Mouse (Mus musculus): ENCODE data around the gene Mpc1. TPM values are rescaled to one million over a fixed set of nuclear protein-coding genes. Genes with fewer than 3 reads are reported as not detected.

The Mpc1 gene
- 306 and 314 TPM in 2 replicates for total RNA-seq (2014; rRNA removed)
- polyA plus RNA-seq (2015; fragmentation: Nextera tagmentation; extraction: Ambion mirVana), result 494 and 535 TPM in 2 replicates

GRCm38 (mm10) chr17:8282821-8283525, at the start of gene Mpc1:
Gene Mpc1, plus strand, starts transcription at chr17:8282904.
- WGBS, result 2% methylated on average over 33 of the region's 35 CpGs
- ATAC-seq (ENCODE audit: low FRiP score) (peak; percentile 82), DNase-seq (ENCODE audit: low spot score) (peak; percentile 70)
- Histone ChIP-seq H3K9me3 (ENCODE audit: low read length) (no peaks in the 10 kb centered on the region), H3K9ac (replicated peaks; ENCODE audit: low read length, poor library complexity, severe bottlenecking) (peak within 1 kb of the TSS; percentile 87), H3K4me2 (ENCODE audit: low read depth, low read length, poor library complexity, severe bottlenecking) (peak within 1 kb of the TSS; percentile 91), H3K36me3 (ENCODE audit: insufficient read depth, low read length) (no peaks in the 10 kb centered on the region), H3K4me3 (ENCODE audit: low read depth, low read length) (peak within 1 kb of the TSS; percentile 87), H3K27ac (ENCODE audit: low read depth, low read length) (peak within 1 kb of the TSS; percentile 98), H3K4me1 (ENCODE audit: insufficient read depth, low read length) (peaks cover 3% of the 10 kb centered on the region; the same call in 1 of the 2 replicates), H3K27me3 (ENCODE audit: insufficient read depth, low read length) (no peaks in the 10 kb centered on the region)
- TF ChIP-seq CTCF (IDR thresholded peaks at IDR 0.05), result no peak

DNA sequence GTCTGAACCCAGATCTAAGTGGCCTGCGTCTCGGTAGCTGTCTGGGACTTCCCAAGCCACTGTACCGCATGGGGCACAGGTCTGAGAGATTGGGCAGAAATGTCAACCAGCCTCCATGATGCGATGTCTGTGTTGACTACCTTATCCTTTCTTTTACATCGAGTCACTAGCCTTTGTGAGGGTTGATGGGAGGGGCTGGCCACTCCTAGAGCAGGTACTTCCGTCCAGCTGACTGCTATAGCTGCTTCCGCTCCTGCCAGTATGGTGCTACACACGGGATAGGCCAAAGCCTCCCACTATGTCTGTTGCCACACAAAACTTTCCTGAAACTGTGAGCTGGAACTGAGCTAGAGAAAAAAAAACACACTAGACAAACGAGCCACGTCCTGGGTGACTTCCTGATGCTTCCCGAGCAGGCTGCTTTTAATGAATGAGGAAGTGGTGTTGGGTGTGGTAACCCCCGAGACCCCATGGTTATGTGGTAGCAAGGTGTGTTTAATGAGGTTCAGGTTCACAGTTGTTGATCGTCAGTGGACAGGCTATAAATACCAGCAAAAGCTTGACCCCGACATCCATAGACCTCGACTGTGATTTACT, 49.0 kb upstream of the Mpc1 start:
- H3K9me3 ChIP-seq (ENCODE audit: low read length), result no peaks in the 10 kb centered on the region
- 82% methylated on average over 15 of the region's 15 CpGs for WGBS
- H3K4me2 ChIP-seq (ENCODE audit: low read depth, low read length, poor library complexity, severe bottlenecking), result no peak overlapping the region
- no peak overlapping the region for H3K27ac ChIP-seq (ENCODE audit: low read depth, low read length)
- H3K4me3 ChIP-seq (ENCODE audit: low read depth, low read length), result no peak overlapping the region
- ATAC-seq (ENCODE audit: low FRiP score), result no peak
- H3K4me1 ChIP-seq (ENCODE audit: insufficient read depth, low read length), result no peaks in the 10 kb centered on the region
- no peaks in the 10 kb centered on the region for H3K36me3 ChIP-seq (ENCODE audit: insufficient read depth, low read length)
- H3K9ac ChIP-seq (replicated peaks; ENCODE audit: low read length, poor library complexity, severe bottlenecking), result no peak overlapping the region
- no peak for TF ChIP-seq CTCF (IDR thresholded peaks at IDR 0.05)
- DNase-seq (ENCODE audit: low spot score), result no peak
- no peaks in the 10 kb centered on the region for H3K27me3 ChIP-seq (ENCODE audit: insufficient read depth, low read length)

DNA sequence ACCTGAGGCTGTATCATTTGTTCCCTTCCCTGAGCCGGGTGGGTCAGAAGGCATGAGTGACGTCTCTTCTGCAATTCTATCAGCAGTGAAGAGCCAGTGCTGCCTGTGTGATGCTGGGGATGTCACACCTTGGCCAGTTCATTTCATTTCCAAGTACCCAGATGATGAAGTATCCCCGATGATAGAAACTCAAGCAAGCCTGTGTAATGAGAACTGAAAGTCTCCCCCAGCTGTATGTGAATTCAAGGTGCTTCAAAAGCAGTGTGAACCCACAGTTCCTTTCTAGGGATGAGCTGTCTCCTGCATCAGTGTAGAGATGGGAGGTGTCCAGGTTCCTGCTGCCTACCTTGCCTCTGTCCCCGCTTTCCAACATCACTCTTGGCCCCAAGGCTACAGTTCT, 48.2 kb upstream of the Mpc1 start:
- H3K27ac ChIP-seq (ENCODE audit: low read depth, low read length), result no peak overlapping the region
- H3K4me3 ChIP-seq (ENCODE audit: low read depth, low read length), result no peak overlapping the region
- H3K4me1 ChIP-seq (ENCODE audit: insufficient read depth, low read length), result no peaks in the 10 kb centered on the region
- no peaks in the 10 kb centered on the region for H3K27me3 ChIP-seq (ENCODE audit: insufficient read depth, low read length)
- H3K36me3 ChIP-seq (ENCODE audit: insufficient read depth, low read length), result no peaks in the 10 kb centered on the region
- TF ChIP-seq CTCF (IDR thresholded peaks at IDR 0.05), result no peak
- H3K4me2 ChIP-seq (ENCODE audit: low read depth, low read length, poor library complexity, severe bottlenecking), result no peak overlapping the region
- no peaks in the 10 kb centered on the region for H3K9me3 ChIP-seq (ENCODE audit: low read length)
- ATAC-seq (ENCODE audit: low FRiP score), result no peak
- no peak for DNase-seq (ENCODE audit: low spot score)
- H3K9ac ChIP-seq (replicated peaks; ENCODE audit: low read length, poor library complexity, severe bottlenecking), result no peak overlapping the region
- WGBS, result 88% methylated on average over 4 of the region's 4 CpGs

DNA sequence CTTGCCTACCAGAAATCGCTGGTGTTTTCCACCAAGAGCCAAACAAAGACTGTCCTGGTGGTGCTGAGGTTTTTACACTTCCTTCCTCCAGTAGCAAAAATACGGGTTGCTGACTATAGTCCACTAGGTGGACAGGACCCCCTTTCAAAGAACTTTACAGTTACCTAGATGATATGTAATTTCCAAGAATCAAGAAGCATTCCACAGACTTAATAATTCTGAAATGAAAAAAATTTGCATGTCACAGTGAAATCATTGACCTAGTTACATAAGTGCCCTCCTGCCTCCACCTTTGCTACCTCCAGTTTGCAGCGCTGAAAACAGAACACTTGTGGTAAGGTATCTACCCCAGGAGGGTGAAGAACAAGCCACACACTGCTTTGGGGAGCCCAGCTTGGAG, 47.0 kb upstream of the Mpc1 start, which contains the start of gene Ccr6:
TSS of gene Ccr6 (plus strand) at position 301 of the 400 bp plus-strand sequence.
- no peak for ATAC-seq (ENCODE audit: low FRiP score)
- Histone ChIP-seq H3K27ac (ENCODE audit: low read depth, low read length) (no peak within 1 kb of the TSS), H3K9ac (replicated peaks; ENCODE audit: low read length, poor library complexity, severe bottlenecking) (no peak within 1 kb of the TSS), H3K4me1 (ENCODE audit: insufficient read depth, low read length) (no peaks in the 10 kb centered on the region), H3K9me3 (ENCODE audit: low read length) (no peaks in the 10 kb centered on the region), H3K36me3 (ENCODE audit: insufficient read depth, low read length) (no peaks in the 10 kb centered on the region), H3K27me3 (ENCODE audit: insufficient read depth, low read length) (no peaks in the 10 kb centered on the region), H3K4me2 (ENCODE audit: low read depth, low read length, poor library complexity, severe bottlenecking) (no peak within 1 kb of the TSS), H3K4me3 (ENCODE audit: low read depth, low read length) (no peak within 1 kb of the TSS)
- TF ChIP-seq CTCF (IDR thresholded peaks at IDR 0.05), result no peak
- no peak for DNase-seq (ENCODE audit: low spot score)
- 80% methylated on average over 3 of the region's 3 CpGs for WGBS

- H3K36me3 ChIP-seq (ENCODE audit: insufficient read depth, low read length), result no peaks in the 10 kb centered on the region
- H3K27ac ChIP-seq (ENCODE audit: low read depth, low read length), result no peak overlapping the region
- H3K4me3 ChIP-seq (ENCODE audit: low read depth, low read length), result no peak overlapping the region
- no peak overlapping the region for H3K4me2 ChIP-seq (ENCODE audit: low read depth, low read length, poor library complexity, severe bottlenecking)
- 85% methylated on average over 15 of the region's 15 CpGs for WGBS
- DNase-seq (ENCODE audit: low spot score) (no peak), ATAC-seq (ENCODE audit: low FRiP score) (no peak)
- no peaks in the 10 kb centered on the region for H3K4me1 ChIP-seq (ENCODE audit: insufficient read depth, low read length)
- no peaks in the 10 kb centered on the region for H3K27me3 ChIP-seq (ENCODE audit: insufficient read depth, low read length)
- no peaks in the 10 kb centered on the region for H3K9me3 ChIP-seq (ENCODE audit: low read length)
- TF ChIP-seq CTCF (IDR thresholded peaks at IDR 0.05), result no peak
- H3K9ac ChIP-seq (replicated peaks; ENCODE audit: low read length, poor library complexity, severe bottlenecking), result no peak overlapping the region
Measured at GRCm38 (mm10) chr17:8238012-8238710, 44.5 kb upstream of the Mpc1 start.

DNA sequence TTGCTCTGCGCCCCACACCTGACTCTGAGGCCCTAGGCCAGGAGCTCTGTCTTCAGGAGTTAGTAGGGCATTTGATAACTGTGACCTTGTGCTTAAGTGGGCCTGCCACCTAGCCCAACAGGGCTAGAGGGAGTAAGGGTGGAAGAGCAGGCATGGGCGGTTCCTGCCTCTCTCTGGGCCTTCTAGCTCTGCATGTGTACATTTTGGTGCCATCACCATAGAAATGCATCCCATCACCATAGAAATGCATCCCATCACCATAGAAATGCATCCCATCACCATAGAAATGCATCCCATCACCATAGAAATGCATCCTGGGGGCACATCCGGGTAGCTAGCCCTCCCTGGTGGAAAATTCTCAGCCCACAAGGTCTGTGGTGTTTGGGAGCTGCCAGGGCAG, 43.1 kb upstream of the Mpc1 start:
- H3K4me2 ChIP-seq (ENCODE audit: low read depth, low read length, poor library complexity, severe bottlenecking), result no peak overlapping the region
- no peak overlapping the region for H3K27ac ChIP-seq (ENCODE audit: low read depth, low read length)
- WGBS, result 69% methylated on average over 3 of the region's 3 CpGs
- no peak overlapping the region for H3K4me3 ChIP-seq (ENCODE audit: low read depth, low read length)
- no peak for TF ChIP-seq CTCF (IDR thresholded peaks at IDR 0.05)
- DNase-seq (ENCODE audit: low spot score), result no peak
- no peaks in the 10 kb centered on the region for H3K36me3 ChIP-seq (ENCODE audit: insufficient read depth, low read length)
- no peaks in the 10 kb centered on the region for H3K27me3 ChIP-seq (ENCODE audit: insufficient read depth, low read length)
- no peak overlapping the region for H3K9ac ChIP-seq (replicated peaks; ENCODE audit: low read length, poor library complexity, severe bottlenecking)
- no peak for ATAC-seq (ENCODE audit: low FRiP score)
- H3K4me1 ChIP-seq (ENCODE audit: insufficient read depth, low read length), result no peaks in the 10 kb centered on the region
- H3K9me3 ChIP-seq (ENCODE audit: low read length), result no peaks in the 10 kb centered on the region
